Mouse (Mus musculus) testis, adult 2 months (tissue): ENCODE data around the gene Atp1a1.

Experiments
- CTCF ChIP-seq: fragments of 200-500 bp; IDR thresholded peaks from 2 replicates; pipeline ENCODE4 v1.5.1; 2012; ENCODE audit warnings: low read depth, mild to moderate bottlenecking, inconsistent platforms, low read length, moderate library complexity; ENCODE audit not compliant: control insufficient read depth, insufficient read depth, insufficient replicate concordance
- POLR2A ChIP-seq: fragments of 200-500 bp; IDR thresholded peaks from 2 replicates; pipeline ENCODE4 v1.6.1; 2012; ENCODE audit warnings: low read depth, mild to moderate bottlenecking, inconsistent platforms, low read length, moderate library complexity; ENCODE audit not compliant: control insufficient read depth

DNA sequence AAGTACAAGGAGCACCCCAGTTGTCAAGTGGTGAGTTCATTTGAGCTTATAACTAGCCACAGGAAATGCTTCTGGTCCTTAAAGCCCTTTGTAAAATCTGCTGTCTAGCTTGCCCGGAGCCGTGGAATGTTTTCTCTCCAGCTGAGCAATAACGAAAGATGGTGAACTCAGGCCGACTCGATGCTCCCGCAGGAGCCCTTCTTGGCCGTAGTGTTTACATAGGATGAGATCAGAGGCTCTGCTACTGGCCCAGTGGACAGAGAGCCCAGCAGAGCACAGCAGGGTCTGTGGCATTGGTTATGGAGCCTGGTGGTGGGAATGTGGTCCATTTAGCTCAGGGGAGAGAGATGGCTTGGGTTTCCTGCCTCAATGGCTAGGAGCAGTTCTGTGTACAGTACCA lies 60.4 kb downstream of the Atp1a1 start:
- TF ChIP-seq CTCF (no peak), POLR2A (no peak)
